Mouse (Mus musculus) CH12.LX (cell line): ENCODE measurements at regions not wholly inside any gene's neighbourhood (a gene's known extent, or its start where the extent isn't known, plus 50 kb on each side); places are given as distances from the start of the nearest gene placed in this dataset.

ENCODE experiments used
- DNase-seq: peaks from one replicate; pipeline ENCODE4 v3.0.0-alpha.2; 2013; ENCODE audit errors: extremely low read depth
- H3K27ac ChIP-seq: 2 replicates; pipeline ENCODE4 v1.5.1; 2012; ENCODE audit warnings: low read depth, mild to moderate bottlenecking, control low read depth, moderate library complexity; ENCODE audit not compliant: insufficient read depth
- H3K27me3 ChIP-seq: replicated peaks from 2 replicates; pipeline ENCODE3; 2012; ENCODE audit warnings: inconsistent platforms
- H3K36me3 ChIP-seq, 2 experiments: replicated peaks in 1 of 2; 2 replicates each; pipeline versions ENCODE3 to v1.6.1; 2012; ENCODE audit warnings: inconsistent platforms in 1 of 2, low read length in 1 of 2, mild to moderate bottlenecking in 1 of 2, mixed read lengths in 1 of 2, moderate library complexity in 1 of 2; ENCODE audit not compliant: control insufficient read depth in 1 of 2, insufficient read depth in 1 of 2
- H3K4me1 ChIP-seq, 2 experiments: 2 replicates each; pipeline ENCODE4 v1.6.1; 2012; ENCODE audit warnings: inconsistent platforms in 1 of 2, moderate library complexity in 1 of 2; ENCODE audit not compliant: insufficient read depth in 2 of 2, control insufficient read depth in 1 of 2
- H3K4me2 ChIP-seq: 2 replicates; pipeline ENCODE4 v1.6.1; 2012; ENCODE audit warnings: low read depth, mild to moderate bottlenecking, control low read depth; ENCODE audit not compliant: poor library complexity, insufficient read depth, severe bottlenecking
- H3K4me3 ChIP-seq, 3 experiments: fragments of 150-350 bp in 1 of 3; sonication (generic) in 1 of 3; replicated peaks in 1 of 3; 2 replicates each; pipeline versions ENCODE3 to v1.5.1; 2011 to 2012; ENCODE audit warnings: low read depth in 2 of 3, low read length in 2 of 3, mild to moderate bottlenecking in 2 of 3, moderate library complexity in 2 of 3, control low read depth in 1 of 3, improper control_type of control experiment in 1 of 3, inconsistent platforms in 1 of 3, mixed read lengths in 1 of 3; ENCODE audit not compliant: poor library complexity in 1 of 3
- H3K79me2 ChIP-seq: replicated peaks from 2 replicates; pipeline ENCODE4 v1.6.1; 2012; ENCODE audit warnings: mild to moderate bottlenecking, moderate library complexity; ENCODE audit not compliant: control insufficient read depth, poor library complexity, insufficient read depth, severe bottlenecking; ENCODE audit errors: extremely low read depth
- H3K9ac ChIP-seq: 2 replicates; pipeline ENCODE4 v1.6.1; 2012; ENCODE audit warnings: low read depth, mild to moderate bottlenecking, control low read depth, moderate library complexity; ENCODE audit not compliant: insufficient read depth
- H3K9me3 ChIP-seq: replicated peaks from 2 replicates; pipeline ENCODE3; 2012; ENCODE audit warnings: low read length, inconsistent platforms, mixed read lengths
- CHD1 ChIP-seq: IDR thresholded peaks from 2 replicates; pipeline ENCODE4 v1.6.1; 2012; ENCODE audit warnings: low read depth, low read length, improper control_type of control experiment, inconsistent platforms
- CHD2 ChIP-seq: IDR thresholded peaks from 2 replicates; pipeline ENCODE4 v1.6.1; 2011; ENCODE audit warnings: low read length, improper control_type of control experiment
- E2F4 ChIP-seq: IDR thresholded peaks from 2 replicates; pipeline ENCODE4 v1.6.1; 2011; ENCODE audit warnings: low read depth, low read length, improper control_type of control experiment; ENCODE audit not compliant: insufficient replicate concordance
- ELF1 ChIP-seq: IDR thresholded peaks from 2 replicates; pipeline ENCODE4 v1.6.1; 2014; ENCODE audit warnings: low read depth, mild to moderate bottlenecking, inconsistent platforms, low read length, improper control_type of control experiment
- EP300 ChIP-seq: IDR thresholded peaks from 2 replicates; pipeline ENCODE4 v1.6.1; 2011; ENCODE audit warnings: low read length, improper control_type of control experiment
- ETS1 ChIP-seq: conservative IDR thresholded peaks from 2 replicates; pipeline ENCODE4 v1.6.1; 2012; ENCODE audit warnings: low read depth, mild to moderate bottlenecking, inconsistent platforms, low read length, improper control_type of control experiment, moderate library complexity
- GABPA ChIP-seq: IDR thresholded peaks from 2 replicates; pipeline ENCODE4 v1.6.1; 2012; ENCODE audit warnings: low read depth, low read length, improper control_type of control experiment, inconsistent platforms; ENCODE audit not compliant: insufficient replicate concordance
- HCFC1 ChIP-seq: IDR thresholded peaks from 2 replicates; pipeline ENCODE4 v1.6.1; 2012; ENCODE audit warnings: low read depth, mild to moderate bottlenecking, inconsistent platforms, low read length, improper control_type of control experiment
- JUN ChIP-seq: IDR thresholded peaks from 2 replicates; pipeline ENCODE4 v1.6.1; 2011; ENCODE audit warnings: low read depth, mild to moderate bottlenecking, low read length, improper control_type of control experiment, moderate library complexity; ENCODE audit not compliant: insufficient read depth
- JUND ChIP-seq: conservative IDR thresholded peaks from 2 replicates; pipeline ENCODE4 v1.6.1; 2011; ENCODE audit warnings: low read depth, low read length, improper control_type of control experiment
- KAT2A ChIP-seq: IDR thresholded peaks from 2 replicates; pipeline ENCODE4 v1.6.1; 2012; ENCODE audit warnings: low read length, improper control_type of control experiment, inconsistent platforms; ENCODE audit not compliant: insufficient replicate concordance
- MAFK ChIP-seq: IDR thresholded peaks from 2 replicates; pipeline ENCODE4 v1.6.1; 2011; ENCODE audit warnings: low read length, improper control_type of control experiment; ENCODE audit not compliant: insufficient replicate concordance
- MAX ChIP-seq: IDR thresholded peaks from 2 replicates; pipeline ENCODE4 v1.6.1; 2011; ENCODE audit warnings: low read length, improper control_type of control experiment
- MAZ ChIP-seq: IDR thresholded peaks from 2 replicates; pipeline ENCODE4 v1.6.1; 2012; ENCODE audit warnings: low read depth, mild to moderate bottlenecking, inconsistent platforms, low read length, improper control_type of control experiment, moderate library complexity
- MEF2A ChIP-seq: IDR thresholded peaks from 2 replicates; pipeline ENCODE4 v1.6.1; 2014; ENCODE audit warnings: low read depth, mild to moderate bottlenecking, inconsistent platforms, low read length, improper control_type of control experiment, borderline replicate concordance
- MXI1 ChIP-seq: IDR thresholded peaks from 2 replicates; pipeline ENCODE4 v1.6.1; 2011; ENCODE audit warnings: mild to moderate bottlenecking, low read depth, low read length, improper control_type of control experiment
- NELFE ChIP-seq: IDR thresholded peaks from 2 replicates; pipeline ENCODE4 v1.6.1; 2011; ENCODE audit warnings: low read depth, low read length, improper control_type of control experiment
- NRF1 ChIP-seq: IDR thresholded peaks from 2 replicates; pipeline ENCODE4 v1.6.1; 2014; ENCODE audit warnings: low read depth, mild to moderate bottlenecking, inconsistent platforms, low read length, improper control_type of control experiment, moderate library complexity
- POLR2A ChIP-seq: IDR thresholded peaks from 2 replicates; pipeline ENCODE4 v1.6.1; 2011; ENCODE audit warnings: low read depth, mild to moderate bottlenecking, improper control_type of control experiment, low read length
- POLR2AphosphoS2 ChIP-seq: IDR thresholded peaks from 2 replicates; pipeline ENCODE4 v1.6.1; 2011; ENCODE audit warnings: low read depth, low read length, improper control_type of control experiment
- RCOR1 ChIP-seq: conservative IDR thresholded peaks from 2 replicates; pipeline ENCODE4 v1.6.1; 2012; ENCODE audit warnings: low read depth, mild to moderate bottlenecking, inconsistent platforms, low read length, improper control_type of control experiment
- SIN3A ChIP-seq: IDR thresholded peaks from 2 replicates; pipeline ENCODE4 v1.6.1; 2012; ENCODE audit warnings: low read length, improper control_type of control experiment, inconsistent platforms
- SMC3 ChIP-seq: IDR thresholded peaks from 2 replicates; pipeline ENCODE4 v1.6.1; 2011; ENCODE audit warnings: low read depth, low read length, improper control_type of control experiment
- TCF12 ChIP-seq: IDR thresholded peaks from 2 replicates; pipeline ENCODE4 v1.6.1; 2014; ENCODE audit warnings: low read depth, mild to moderate bottlenecking, inconsistent platforms, low read length, improper control_type of control experiment
- UBTF ChIP-seq: IDR thresholded peaks from 2 replicates; pipeline ENCODE4 v1.6.1; 2012; ENCODE audit warnings: low read depth, mild to moderate bottlenecking, inconsistent platforms, low read length, improper control_type of control experiment, moderate library complexity
- USF1 ChIP-seq: IDR thresholded peaks from 2 replicates; pipeline ENCODE4 v1.6.1; 2014; ENCODE audit warnings: low read depth, mild to moderate bottlenecking, inconsistent platforms, low read length, improper control_type of control experiment
- ZC3H11A ChIP-seq: IDR thresholded peaks from 2 replicates; pipeline ENCODE4 v1.6.1; 2012; ENCODE audit warnings: low read depth, mild to moderate bottlenecking, inconsistent platforms, low read length, improper control_type of control experiment
- ZKSCAN1 ChIP-seq: IDR thresholded peaks from 2 replicates; pipeline ENCODE4 v1.6.1; 2012; ENCODE audit warnings: low read depth, inconsistent platforms, low read length, improper control_type of control experiment, borderline replicate concordance
- ZNF384 ChIP-seq: IDR thresholded peaks from 2 replicates; pipeline ENCODE4 v1.6.1; 2012; ENCODE audit warnings: low read depth, low read length, improper control_type of control experiment, inconsistent platforms
- dilution Hi-C: fragments of 300-500 bp; cut with MboI; formaldehyde crosslinking; loops from 2 replicates; pipeline ENCODE4 v1.14.3; 2020; ENCODE audit warnings: low sequenced_read_pairs; ENCODE audit not compliant: extremely low pct_unique_long_range_greater_than_20kb, extremely low pct_ligation_motif_present
- in situ Hi-C: fragments of 300-500 bp; cut with MboI; formaldehyde crosslinking; loops from 3 replicates; pipeline ENCODE4 v1.14.3; 2019; ENCODE audit warnings: low sequenced_read_pairs, low pct_ligation_motif_present, low pct_unique_long_range_greater_than_20kb, mixed read lengths

GRCm38 (mm10) chr14:120831397-120831796 is 79.6 kb upstream of the Ipo5 start:
- Histone ChIP-seq H3K4me2 (peak overlapping the region; percentile 37; the same call in 1 of the 2 replicates), H3K4me3 (peak overlapping the region in 2 of 3 experiments; percentile 1 to 8), H3K79me2 (no peaks in the 10 kb centered on the region), H3K9me3 (no peaks in the 10 kb centered on the region), H3K4me1 (peaks cover 23 to 50% of the 10 kb centered on the region in 2 experiments), H3K9ac (peak overlapping the region; percentile 32; the same call in 1 of the 2 replicates), H3K36me3 (no peaks in the 10 kb centered on the region), H3K27me3 (no peaks in the 10 kb centered on the region), H3K27ac (0 out of 2 replicates have a peak overlapping the region, but pooled peaks have one; percentile 20)
- DNase-seq: peak; percentile 68
- TF ChIP-seq ETS1 (peak; percentile 32; the same call in 1 of the 2 replicates), MXI1 (no peak), JUN (no peak), ZNF384 (peak; percentile 64; the same call in 1 of the 2 replicates)
- in situ Hi-C loops: loop anchor here (10.0 kb wide), 3 partner anchors 83 to 623 kb away; partner anchors contain the start of gene Ipo5
- dilution Hi-C loops: no loop called here

GRCm38 (mm10) chr14:120831847-120832613 is 79.0 kb upstream of the Ipo5 start:
- Histone ChIP-seq H3K27ac (peak overlapping the region; percentile 79), H3K4me2 (peak overlapping the region; percentile 93), H3K36me3 (no peaks in the 10 kb centered on the region), H3K79me2 (no peaks in the 10 kb centered on the region), H3K9ac (peak overlapping the region; percentile 83), H3K9me3 (no peaks in the 10 kb centered on the region), H3K27me3 (no peaks in the 10 kb centered on the region), H3K4me1 (peaks cover 23 to 50% of the 10 kb centered on the region in 2 experiments), H3K4me3 (peak overlapping the region; percentile 26 to 56 (median 43))
- dilution Hi-C loops: no loop called here
- DNase-seq: peak; percentile 96
- in situ Hi-C loops: loop anchor here (10.0 kb wide), 3 partner anchors 83 to 623 kb away; partner anchors contain the start of gene Ipo5
- TF ChIP-seq MXI1 (peak; percentile 77; the same call in 1 of the 2 replicates), USF1 (no peak), CHD1 (no peak), TCF12 (peak; percentile 93), UBTF (no peak), POLR2AphosphoS2 (no peak), ETS1 (peak; percentile 98), E2F4 (0 out of 2 replicates have a peak, but pooled peaks have one; percentile 66), MAFK (peak; percentile 91), ZKSCAN1 (no peak), NRF1 (peak; percentile 86), SMC3 (peak; percentile 91), EP300 (peak; percentile 97), MAX (peak; percentile 57; the same call in 1 of the 2 replicates), GABPA (no peak), MEF2A (peak; percentile 94), HCFC1 (peak; percentile 10; the same call in 1 of the 2 replicates), NELFE (peak; percentile 45; the same call in 1 of the 2 replicates), SIN3A (peak; percentile 93), POLR2A (peak; percentile 57; the same call in 1 of the 2 replicates), MAZ (peak; percentile 75), JUND (peak; percentile 95), ZNF384 (peak; percentile 53), ELF1 (peak; percentile 65), KAT2A (0 out of 2 replicates have a peak, but pooled peaks have one; percentile 46), RCOR1 (peak; percentile 96), CHD2 (peak; percentile 75; the same call in 1 of the 2 replicates), ZC3H11A (0 out of 2 replicates have a peak, but pooled peaks have one; percentile 12)
